Mouse (Mus musculus): ENCODE measurements around the gene Popdc3. TPM values are rescaled to one million over a fixed set of nuclear protein-coding genes. Genes with fewer than 3 reads are reported as not detected.

Popdc3 gene
- polyA plus RNA-seq, 1 experiment, result not detected

DNA sequence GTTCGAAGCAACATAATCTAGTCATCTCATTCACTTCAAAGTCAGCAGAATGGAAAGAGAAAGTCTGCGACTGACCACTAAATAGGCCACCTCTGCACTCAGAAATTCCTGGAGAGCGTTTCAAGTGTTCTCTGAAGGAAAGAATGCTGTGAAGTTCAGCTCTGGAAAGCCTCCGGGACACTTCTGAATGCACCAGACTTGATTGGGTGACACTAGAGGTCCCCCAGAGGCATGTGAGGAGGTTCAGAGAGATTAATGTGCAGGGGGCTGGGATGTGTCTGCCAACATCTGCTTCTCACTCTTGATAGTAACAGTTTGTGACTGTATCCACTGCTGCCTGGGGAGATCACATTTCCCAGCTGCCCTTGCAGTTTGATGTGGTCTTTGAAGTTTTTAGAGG lies 52.1 kb downstream of the Popdc3 start:
- WGBS, result 40% methylated on average over 4 of the region's 4 CpGs
- no peak overlapping the region for H3K4me3 ChIP-seq (replicated peaks; ENCODE audit: control insufficient read depth, low read depth, low read length)
- no peaks in the 10 kb centered on the region for H3K4me1 ChIP-seq (ENCODE audit: control insufficient read depth, insufficient read depth, low read length)
- no peak overlapping the region for H3K27ac ChIP-seq (ENCODE audit: control insufficient read depth, insufficient read depth, low read depth, low read length, poor library complexity)
- TF ChIP-seq POLR2A (IDR thresholded peaks at IDR 0.05; ENCODE audit: borderline replicate concordance, control insufficient read depth, low read depth, low read length) (no peak), CTCF (IDR thresholded peaks at IDR 0.05; ENCODE audit: control insufficient read depth, insufficient read depth, low read length) (no peak)

GRCm38 (mm10) chr10:45233351-45233750 lies 55.5 kb downstream of the Popdc3 start:
- H3K4me3 ChIP-seq (replicated peaks; ENCODE audit: control insufficient read depth, low read depth, low read length), result no peak overlapping the region
- no peak overlapping the region for H3K27ac ChIP-seq (ENCODE audit: control insufficient read depth, insufficient read depth, low read depth, low read length, poor library complexity)
- TF ChIP-seq CTCF (IDR thresholded peaks at IDR 0.05; ENCODE audit: control insufficient read depth, insufficient read depth, low read length) (no peak), POLR2A (IDR thresholded peaks at IDR 0.05; ENCODE audit: borderline replicate concordance, control insufficient read depth, low read depth, low read length) (no peak)
- 78% methylated on average over 6 of the region's 6 CpGs for WGBS
- no peaks in the 10 kb centered on the region for H3K4me1 ChIP-seq (ENCODE audit: control insufficient read depth, insufficient read depth, low read length)

DNA sequence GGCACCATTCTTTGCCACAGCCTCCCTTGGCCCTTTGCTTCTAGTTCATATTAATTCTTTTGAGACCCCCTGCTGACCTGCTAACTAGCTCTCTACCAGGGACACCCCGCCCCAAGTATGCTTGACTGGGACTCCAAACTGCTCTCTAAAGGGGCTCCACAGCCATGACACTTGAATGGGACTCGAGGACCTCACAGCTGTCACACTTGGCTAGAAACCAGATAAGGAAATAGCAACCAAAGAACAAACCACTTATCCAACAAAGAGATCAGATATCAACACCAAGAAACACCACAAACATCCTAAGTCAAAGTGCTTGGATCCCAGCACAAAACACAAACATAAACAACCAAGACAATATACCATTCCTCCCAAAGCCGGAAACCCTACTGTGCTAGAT lies 58.4 kb downstream of the Popdc3 start:
- Histone ChIP-seq H3K4me1 (ENCODE audit: control insufficient read depth, insufficient read depth, low read length) (no peaks in the 10 kb centered on the region), H3K4me3 (replicated peaks; ENCODE audit: control insufficient read depth, low read depth, low read length) (no peak overlapping the region), H3K27ac (ENCODE audit: control insufficient read depth, insufficient read depth, low read depth, low read length, poor library complexity) (no peak overlapping the region)
- no peak for TF ChIP-seq POLR2A (IDR thresholded peaks at IDR 0.05; ENCODE audit: borderline replicate concordance, control insufficient read depth, low read depth, low read length)
- TF ChIP-seq CTCF (IDR thresholded peaks at IDR 0.05; ENCODE audit: control insufficient read depth, insufficient read depth, low read length), result no peak
- 53% methylated on average over 3 of the region's 3 CpGs for WGBS

DNA sequence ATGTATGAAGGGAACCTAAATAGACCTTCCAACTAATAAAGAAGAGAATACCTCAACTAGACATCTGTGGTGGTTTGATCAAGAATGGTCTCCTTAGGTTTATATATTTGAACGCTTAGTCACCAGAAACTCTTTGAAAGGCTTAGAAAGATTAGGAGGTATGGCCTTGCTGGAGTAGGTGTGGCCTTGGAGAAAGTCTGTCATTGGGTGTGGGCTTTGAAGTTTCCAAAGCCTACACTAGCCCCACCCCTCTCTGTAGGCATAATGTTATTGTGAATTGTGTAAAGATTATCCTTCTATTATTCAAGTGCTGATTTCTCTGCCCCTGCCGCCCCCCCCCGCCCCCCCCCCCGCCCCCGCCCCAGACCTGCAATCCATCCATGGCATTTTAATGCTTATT lies 59.6 kb downstream of the Popdc3 start:
- no peak overlapping the region for H3K27ac ChIP-seq (ENCODE audit: control insufficient read depth, insufficient read depth, low read depth, low read length, poor library complexity)
- WGBS, result 87% methylated on average over 5 of the region's 5 CpGs
- TF ChIP-seq CTCF (IDR thresholded peaks at IDR 0.05; ENCODE audit: control insufficient read depth, insufficient read depth, low read length), result no peak
- no peak for TF ChIP-seq POLR2A (IDR thresholded peaks at IDR 0.05; ENCODE audit: borderline replicate concordance, control insufficient read depth, low read depth, low read length)
- no peaks in the 10 kb centered on the region for H3K4me1 ChIP-seq (ENCODE audit: control insufficient read depth, insufficient read depth, low read length)
- no peak overlapping the region for H3K4me3 ChIP-seq (replicated peaks; ENCODE audit: control insufficient read depth, low read depth, low read length)

GRCm38 (mm10) chr10:45260477-45260876 lies 82.6 kb downstream of the Popdc3 start:
- TF ChIP-seq CTCF (IDR thresholded peaks at IDR 0.05; ENCODE audit: control insufficient read depth, insufficient read depth, low read length), result no peak
- TF ChIP-seq POLR2A (IDR thresholded peaks at IDR 0.05; ENCODE audit: borderline replicate concordance, control insufficient read depth, low read depth, low read length), result no peak
- WGBS, result 11% methylated on average over 1 of the region's 1 CpGs
- H3K4me3 ChIP-seq (replicated peaks; ENCODE audit: control insufficient read depth, low read depth, low read length), result no peak overlapping the region

DNA sequence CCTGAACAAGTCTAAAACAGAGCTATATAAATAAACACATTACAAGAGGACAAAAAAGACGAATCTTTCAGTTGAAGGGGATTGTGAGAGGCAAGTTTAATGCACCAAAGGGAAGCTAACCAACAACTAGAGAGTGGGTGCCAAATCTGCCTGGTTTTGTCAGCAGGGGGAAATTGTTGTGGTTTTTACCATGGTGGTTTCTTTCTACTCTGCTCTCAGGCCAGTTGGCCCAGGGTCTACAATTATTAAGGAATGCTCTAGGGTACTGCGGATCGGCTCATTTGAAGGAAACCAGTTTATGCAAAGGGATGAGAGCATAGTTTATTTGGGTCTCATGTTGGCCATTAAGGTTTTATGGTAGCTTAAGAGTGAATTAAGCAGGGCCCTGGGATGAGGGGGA lies 84.2 kb downstream of the Popdc3 start:
- 48% methylated on average over 3 of the region's 3 CpGs for WGBS
- Histone ChIP-seq H3K27ac (ENCODE audit: control insufficient read depth, insufficient read depth, low read depth, low read length, poor library complexity) (no peak overlapping the region), H3K4me3 (replicated peaks; ENCODE audit: control insufficient read depth, low read depth, low read length) (no peak overlapping the region), H3K4me1 (ENCODE audit: control insufficient read depth, insufficient read depth, low read length) (no peaks in the 10 kb centered on the region; the same call in 1 of the 2 replicates)
- TF ChIP-seq CTCF (IDR thresholded peaks at IDR 0.05; ENCODE audit: control insufficient read depth, insufficient read depth, low read length), result no peak
- no peak for TF ChIP-seq POLR2A (IDR thresholded peaks at IDR 0.05; ENCODE audit: borderline replicate concordance, control insufficient read depth, low read depth, low read length)

More at GRCm38 (mm10) chr10:45260477-45260876, 82.6 kb downstream of the Popdc3 start:
- Histone ChIP-seq H3K27ac (ENCODE audit: control insufficient read depth, insufficient read depth, low read depth, low read length, poor library complexity) (no peak overlapping the region), H3K4me1 (ENCODE audit: control insufficient read depth, insufficient read depth, low read length) (no peaks in the 10 kb centered on the region; the same call in 1 of the 2 replicates)

GRCm38 (mm10) chr10:45276499-45276898 lies 98.6 kb downstream of the Popdc3 start:
- TF ChIP-seq POLR2A (IDR thresholded peaks at IDR 0.05; ENCODE audit: borderline replicate concordance, control insufficient read depth, low read depth, low read length), result no peak
- TF ChIP-seq CTCF (IDR thresholded peaks at IDR 0.05; ENCODE audit: control insufficient read depth, insufficient read depth, low read length), result no peak
- WGBS, result 3% methylated on average over 3 of the region's 3 CpGs
- no peaks in the 10 kb centered on the region for H3K4me1 ChIP-seq (ENCODE audit: control insufficient read depth, insufficient read depth, low read length)
- H3K27ac ChIP-seq (ENCODE audit: control insufficient read depth, insufficient read depth, low read depth, low read length, poor library complexity), result no peak overlapping the region
- H3K4me3 ChIP-seq (replicated peaks; ENCODE audit: control insufficient read depth, low read depth, low read length), result no peak overlapping the region

DNA sequence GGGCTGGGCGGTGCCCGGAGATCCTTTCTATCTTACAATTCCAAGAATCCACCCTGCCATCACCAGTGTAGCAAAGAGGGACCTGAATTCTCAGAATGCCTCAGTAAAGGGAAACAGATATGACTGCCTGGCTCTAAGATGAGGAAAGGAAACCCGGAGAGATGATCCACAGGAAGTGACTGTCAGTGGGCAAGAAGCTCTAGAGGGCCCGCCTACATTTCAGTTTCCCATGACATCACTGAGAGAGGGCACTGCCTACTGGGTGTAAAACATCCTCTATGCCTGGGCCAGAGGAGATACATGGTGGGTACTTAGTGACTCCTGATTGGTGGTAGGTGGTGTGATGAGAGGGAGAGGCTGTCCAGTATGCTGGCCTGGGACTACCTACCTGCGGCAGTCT lies 99.1 kb downstream of the Popdc3 start:
- Histone ChIP-seq H3K4me3 (replicated peaks; ENCODE audit: control insufficient read depth, low read depth, low read length) (no peak overlapping the region), H3K4me1 (ENCODE audit: control insufficient read depth, insufficient read depth, low read length) (no peaks in the 10 kb centered on the region), H3K27ac (ENCODE audit: control insufficient read depth, insufficient read depth, low read depth, low read length, poor library complexity) (no peak overlapping the region)
- TF ChIP-seq CTCF (IDR thresholded peaks at IDR 0.05; ENCODE audit: control insufficient read depth, insufficient read depth, low read length), result no peak
- no peak for TF ChIP-seq POLR2A (IDR thresholded peaks at IDR 0.05; ENCODE audit: borderline replicate concordance, control insufficient read depth, low read depth, low read length)
- WGBS, result 68% methylated on average over 5 of the region's 5 CpGs

DNA sequence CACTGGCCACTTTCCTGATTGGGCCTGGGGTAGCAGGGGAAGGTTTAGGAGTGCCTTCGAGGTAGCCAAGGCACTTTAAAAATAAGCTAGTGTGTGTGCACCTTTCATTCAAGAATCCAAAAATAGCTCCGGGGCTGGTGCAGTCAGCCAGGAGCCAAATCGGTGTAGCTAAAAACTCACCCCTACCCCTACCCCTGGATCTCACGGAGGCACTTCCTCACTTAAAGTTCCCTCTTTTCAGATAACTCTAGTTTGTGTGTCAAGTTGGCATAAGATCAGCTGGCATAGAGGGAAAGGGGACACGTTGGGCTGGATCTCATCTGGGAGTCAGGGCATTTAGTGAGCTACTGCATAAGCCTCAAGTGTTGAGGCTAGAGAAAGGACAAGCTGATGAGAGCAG lies 107.8 kb downstream of the Popdc3 start:
- Histone ChIP-seq H3K4me1 (ENCODE audit: control insufficient read depth, insufficient read depth, low read length) (no peaks in the 10 kb centered on the region), H3K4me3 (replicated peaks; ENCODE audit: control insufficient read depth, low read depth, low read length) (no peak overlapping the region), H3K27ac (ENCODE audit: control insufficient read depth, insufficient read depth, low read depth, low read length, poor library complexity) (no peak overlapping the region)
- no peak for TF ChIP-seq CTCF (IDR thresholded peaks at IDR 0.05; ENCODE audit: control insufficient read depth, insufficient read depth, low read length)
- TF ChIP-seq POLR2A (IDR thresholded peaks at IDR 0.05; ENCODE audit: borderline replicate concordance, control insufficient read depth, low read depth, low read length), result no peak
- 8% methylated on average over 5 of the region's 5 CpGs for WGBS

All from bone marrow, adult 2 months (tissue).